Mouse (Mus musculus) stomach, embryonic 14.5 days (tissue): Measurements from ENCODE around the gene Mib2. TPM values are rescaled to one million over a fixed set of nuclear protein-coding genes. Genes with fewer than 3 reads are reported as not detected.

Experiments used
- ATAC-seq: fragments of 200-750 bp; cut with Nextera tagmentation; 2 replicates; pipeline ENCODE4 v1.8.0; 2017; ENCODE audit warnings: low read depth, moderate TSS enrichment; ENCODE audit not compliant: insufficient number of reproducible peaks, insufficient read depth, low FRiP score
- H3K27ac ChIP-seq: fragments of 300-500 bp; sonication (generic); 2 replicates; pipeline ENCODE4 v1.5.1; 2014; ENCODE audit warnings: mild to moderate bottlenecking, low read length, moderate library complexity, mixed read lengths
- H3K27me3 ChIP-seq: fragments of 300-500 bp; sonication (generic); 2 replicates; pipeline ENCODE4 v1.6.1; 2014; ENCODE audit warnings: low read length, control low read depth, mixed read lengths; ENCODE audit not compliant: control insufficient read depth, insufficient read depth
- H3K36me3 ChIP-seq: fragments of 300-500 bp; sonication (generic); 2 replicates; pipeline ENCODE4 v1.6.1; 2014; ENCODE audit warnings: mild to moderate bottlenecking, control low read depth, low read length, moderate library complexity, mixed read lengths; ENCODE audit not compliant: control insufficient read depth, insufficient read depth
- H3K4me1 ChIP-seq: fragments of 300-500 bp; sonication (generic); 2 replicates; pipeline ENCODE4 v1.6.1; 2014; ENCODE audit warnings: low read length, control low read depth, mixed read lengths; ENCODE audit not compliant: control insufficient read depth, insufficient read depth
- H3K4me2 ChIP-seq: fragments of 300-500 bp; sonication (generic); replicated peaks from 2 replicates; pipeline ENCODE4 v1.6.1; 2014; ENCODE audit warnings: low read depth, low read length, control low read depth
- H3K4me3 ChIP-seq: fragments of 300-500 bp; sonication (generic); 2 replicates; pipeline ENCODE4 v1.5.1; 2014; ENCODE audit warnings: low read depth, low read length, control low read depth
- H3K9ac ChIP-seq: fragments of 300-500 bp; sonication (generic); replicated peaks from 2 replicates; pipeline ENCODE4 v1.6.1; 2014; ENCODE audit warnings: low read depth, mild to moderate bottlenecking, control low read depth, low read length, moderate library complexity, mixed read lengths
- H3K9me3 ChIP-seq: fragments of 300-500 bp; sonication (generic); 2 replicates; pipeline ENCODE4 v1.6.1; 2016; ENCODE audit warnings: low read depth, low read length, control low read depth; ENCODE audit not compliant: control insufficient read depth
- WGBS: fragments of 180-500 bp; shearing (Covaris S2); extraction: QIAGEN DNeasy Blood & Tissue Kit; methylation state at CpG from one replicate; pipeline ENCODE4 v1.1.7; 2014; 5-methylcytosine and 5-hydroxymethylcytosine counted together
- polyA plus RNA-seq: library from polyadenylated mRNA; unstranded; fragments of >200 nt; fragmentation: Nextera tagmentation; extraction: Ambion mirVana; gene quantifications from 2 replicates; pipeline ENCODE4 v1.2.1, GENCODE M21; 2014

Mib2 gene
- polyA plus RNA-seq, 1 experiment from 2014 or later = 18.9 TPM

- H3K27ac ChIP-seq = no peak overlapping the region
- peaks cover 34% of the 10 kb centered on the region for H3K4me1 ChIP-seq
- H3K36me3 ChIP-seq = peaks cover 19% of the 10 kb centered on the region; the same call in 1 of the 2 replicates
- no peaks in the 10 kb centered on the region for H3K9me3 ChIP-seq
- no peak overlapping the region for H3K4me3 ChIP-seq
- 91% methylated on average over 13 of the region's 13 CpGs for WGBS
- no peak overlapping the region for H3K4me2 ChIP-seq
- no peak overlapping the region for H3K9ac ChIP-seq
- H3K27me3 ChIP-seq = peaks cover 7% of the 10 kb centered on the region; the same call in 1 of the 2 replicates
- no peak for ATAC-seq
Measured at GRCm38 (mm10) chr4:155656214-155656751, 12.7 kb downstream of the Mib2 start.

- 0 out of 2 replicates have a peak overlapping the region, but pooled peaks have one; percentile 27 for H3K27ac ChIP-seq
- peaks cover 34% of the 10 kb centered on the region for H3K36me3 ChIP-seq
- peaks cover 7% of the 10 kb centered on the region; the same call in 1 of the 2 replicates for H3K27me3 ChIP-seq
- peak overlapping the region; percentile 39 for H3K4me3 ChIP-seq
- peaks cover 34% of the 10 kb centered on the region for H3K4me1 ChIP-seq
- ATAC-seq = peak; percentile 68
- H3K4me2 ChIP-seq = peak overlapping the region; percentile 86
- peak overlapping the region; percentile 33; the same call in 1 of the 2 replicates for H3K9ac ChIP-seq
- H3K9me3 ChIP-seq = no peaks in the 10 kb centered on the region
- WGBS = 2% methylated on average over 52 of the region's 52 CpGs
Measured at GRCm38 (mm10) chr4:155654456-155655298, 14.3 kb downstream of the Mib2 start.

GRCm38 (mm10) chr4:155654183-155654455, 14.9 kb downstream of the Mib2 start:
- Histone ChIP-seq H3K9me3 (no peaks in the 10 kb centered on the region), H3K4me2 (peak overlapping the region; percentile 86), H3K9ac (peak overlapping the region; percentile 36; the same call in 1 of the 2 replicates), H3K27me3 (peaks cover 7% of the 10 kb centered on the region; the same call in 1 of the 2 replicates), H3K36me3 (peaks cover 38% of the 10 kb centered on the region), H3K27ac (0 out of 2 replicates have a peak overlapping the region, but pooled peaks have one; percentile 15), H3K4me3 (peak overlapping the region; percentile 39), H3K4me1 (peaks cover 34% of the 10 kb centered on the region)
- 1% methylated on average over 6 of the region's 6 CpGs for WGBS
- 0 out of 2 replicates have a peak, but pooled peaks have one; percentile 1 for ATAC-seq

GRCm38 (mm10) chr4:155653451-155654182, 15.4 kb downstream of the Mib2 start:
- peak overlapping the region; percentile 86 for H3K4me2 ChIP-seq
- no peaks in the 10 kb centered on the region for H3K9me3 ChIP-seq
- H3K4me3 ChIP-seq = peak overlapping the region; percentile 39
- H3K9ac ChIP-seq = peak overlapping the region; percentile 36; the same call in 1 of the 2 replicates
- H3K27me3 ChIP-seq = peaks cover 7% of the 10 kb centered on the region; the same call in 1 of the 2 replicates
- peak overlapping the region; percentile 61 for H3K27ac ChIP-seq
- WGBS = 2% methylated on average over 31 of the region's 31 CpGs
- H3K36me3 ChIP-seq = peaks cover 41% of the 10 kb centered on the region
- H3K4me1 ChIP-seq = peaks cover 34% of the 10 kb centered on the region
- peak; percentile 1; the same call in 1 of the 2 replicates for ATAC-seq

GRCm38 (mm10) chr4:155653086-155653450, 15.9 kb downstream of the Mib2 start, which contains the start of gene Mmp23:
Gene Mmp23 (minus strand): TSS chr4:155653384.
- ATAC-seq = peak; percentile 42; the same call in 1 of the 2 replicates
- Histone ChIP-seq H3K27ac (peak within 1 kb of the TSS; percentile 61), H3K9me3 (no peaks in the 10 kb centered on the region), H3K9ac (peak within 1 kb of the TSS; percentile 36; the same call in 1 of the 2 replicates), H3K4me2 (peak within 1 kb of the TSS; percentile 86), H3K36me3 (peaks cover 44% of the 10 kb centered on the region), H3K4me1 (peaks cover 34% of the 10 kb centered on the region), H3K27me3 (peaks cover 7% of the 10 kb centered on the region; the same call in 1 of the 2 replicates), H3K4me3 (peak within 1 kb of the TSS; percentile 39)
- under 1% methylated on average over 33 of the region's 33 CpGs for WGBS

GRCm38 (mm10) chr4:155652283-155653085, 16.5 kb downstream of the Mib2 start:
- Histone ChIP-seq H3K4me2 (peak overlapping the region; percentile 86), H3K4me3 (peak overlapping the region; percentile 39), H3K4me1 (peaks cover 34% of the 10 kb centered on the region), H3K27ac (peak overlapping the region; percentile 61; the same call in 1 of the 2 replicates), H3K36me3 (peaks cover 47% of the 10 kb centered on the region), H3K9ac (peak overlapping the region; percentile 36; the same call in 1 of the 2 replicates), H3K27me3 (peaks cover 7% of the 10 kb centered on the region; the same call in 1 of the 2 replicates), H3K9me3 (no peaks in the 10 kb centered on the region)
- no peak for ATAC-seq
- 21% methylated on average over 35 of the region's 36 CpGs for WGBS

- Histone ChIP-seq H3K9ac (no peak overlapping the region), H3K4me1 (peaks cover 34% of the 10 kb centered on the region), H3K9me3 (no peaks in the 10 kb centered on the region), H3K4me2 (peak overlapping the region; percentile 86; the same call in 1 of the 2 replicates), H3K36me3 (peaks cover 46% of the 10 kb centered on the region), H3K27me3 (peaks cover 7% of the 10 kb centered on the region; the same call in 1 of the 2 replicates), H3K27ac (peak overlapping the region; percentile 44; the same call in 1 of the 2 replicates), H3K4me3 (0 out of 2 replicates have a peak overlapping the region, but pooled peaks have one; percentile 39)
- peak; percentile 51 for ATAC-seq
- 61% methylated on average over 15 of the region's 15 CpGs for WGBS
Measured at GRCm38 (mm10) chr4:155651553-155652269, 17.3 kb downstream of the Mib2 start.
